Mouse (Mus musculus) embryonic facial prominence, embryonic 13.5 days (tissue): ENCODE measurements around the gene Vps33b. TPM values are rescaled to one million over a fixed set of nuclear protein-coding genes. Genes with fewer than 3 reads are reported as not detected.

Source experiments
- polyA plus RNA-seq: library from polyadenylated mRNA; unstranded; fragments of >200 nt; fragmentation: Nextera tagmentation; extraction: Ambion mirVana; gene quantifications from 2 replicates; pipeline ENCODE4 v1.2.1, GENCODE M21; 2015

Vps33b gene
- polyA plus RNA-seq, 1 experiment from 2014 or later = 16.2 TPM

Other genes starting within 250 kb of the Vps33b start
- 20.1 and 21.9 TPM in 2 replicates for gene Zfp710, start 244.8 kb upstream of the Vps33b start, polyA plus RNA-seq
- gene Idh2, start 154.3 kb upstream of the Vps33b start, polyA plus RNA-seq = 514 and 560 TPM in 2 replicates
- 18.6 and 19.8 TPM in 2 replicates for gene Sema4b, start 82.8 kb upstream of the Vps33b start, polyA plus RNA-seq
- 69.9 and 71.1 TPM in 2 replicates for gene Cib1, start 36.8 kb upstream of the Vps33b start, polyA plus RNA-seq
- 3.8 TPM in 2 replicates for gene Gdpgp1, start 36.8 kb upstream of the Vps33b start, polyA plus RNA-seq
- 0.90 and 2.3 TPM in 2 replicates for gene Ttll13, start 23.3 kb upstream of the Vps33b start, polyA plus RNA-seq
- 52.2 and 52.5 TPM in 2 replicates for gene Ngrn, start 8.4 kb upstream of the Vps33b start, polyA plus RNA-seq
- gene Prc1, start 24.8 kb downstream of the Vps33b start, polyA plus RNA-seq = 121 and 130 TPM in 2 replicates
- 15.6 and 17.2 TPM in 2 replicates for gene Rccd1, start 54.8 kb downstream of the Vps33b start, polyA plus RNA-seq
- gene Unc45a, start 71.4 kb downstream of the Vps33b start, polyA plus RNA-seq = 49.0 and 53.1 TPM in 2 replicates
- gene Hddc3, start 73.5 kb downstream of the Vps33b start, polyA plus RNA-seq = 21.6 and 29.0 TPM in 2 replicates
- 25.3 and 28.7 TPM in 2 replicates for gene Man2a2, start 101.7 kb downstream of the Vps33b start, polyA plus RNA-seq
- 12.8 and 13.8 TPM in 2 replicates for gene Fes, start 118.3 kb downstream of the Vps33b start, polyA plus RNA-seq
- 10.9 and 11.0 TPM in 2 replicates for gene Furin, start 135.8 kb downstream of the Vps33b start, polyA plus RNA-seq